Mouse (Mus musculus) adrenal gland (tissue): ENCODE measurements around the gene 1700022I11Rik.

ENCODE experiments used
- intact Hi-C: fragments of 180-260 bp; cut with DNase I; formaldehyde crosslinking; loops from one replicate; pipeline ENCODE4 v1.15.1; 2025
- long read RNA-seq, 2 experiments: library from polyadenylated mRNA; unstranded; transcript quantifications; one replicate each; pipeline ENCODE4 v2.0.0; 2020; ENCODE audit warnings: borderline replicate concordance in 1 of 2; ENCODE audit not compliant: insufficient replicate concordance in 1 of 2

1700022I11Rik gene
- long read RNA-seq, experiment 1, partial matches to known transcripts, result 0 of 25 reads
- long read RNA-seq, experiment 1, other reads (novel, unspliced or antisense), result 25 of 25 reads
- long read RNA-seq, experiment 2, partial matches to known transcripts, result 0 of 10 reads
- long read RNA-seq, experiment 2, other reads (novel, unspliced or antisense), result 10 of 10 reads

- intact Hi-C loops, result no loop called here
These were observed at the start of gene 1700022I11Rik for GRCm38 (mm10) chr4:42969304-42969703. Gene 1700022I11Rik (plus strand): TSS chr4:42969604.

GRCm38 (mm10) chr4:42920726-42921125, 48.7 kb upstream of the 1700022I11Rik start:
- intact Hi-C loops, result no loop called here

- intact Hi-C loops, result no loop called here
These were observed 47.9 kb upstream of the 1700022I11Rik start for GRCm38 (mm10) chr4:42921536-42921935.

- intact Hi-C loops, result no loop called here
These were observed 47.3 kb upstream of the 1700022I11Rik start for GRCm38 (mm10) chr4:42922056-42922455.

- intact Hi-C loops, result no loop called here
These were observed 46.9 kb upstream of the 1700022I11Rik start for GRCm38 (mm10) chr4:42922461-42922860.

- intact Hi-C loops, result no loop called here
These were observed 45.2 kb upstream of the 1700022I11Rik start for GRCm38 (mm10) chr4:42924095-42924710.

- intact Hi-C loops, result no loop called here
These were observed 41.2 kb upstream of the 1700022I11Rik start for GRCm38 (mm10) chr4:42928209-42928608.

- intact Hi-C loops, result no loop called here
These were observed 40.5 kb upstream of the 1700022I11Rik start for GRCm38 (mm10) chr4:42928952-42929351.

- intact Hi-C loops, result no loop called here
These were observed 37.0 kb upstream of the 1700022I11Rik start for GRCm38 (mm10) chr4:42932229-42932969.

- intact Hi-C loops, result no loop called here
These were observed 35.8 kb upstream of the 1700022I11Rik start for GRCm38 (mm10) chr4:42933630-42934029.

GRCm38 (mm10) chr4:42941396-42941795, 28.0 kb upstream of the 1700022I11Rik start:
- intact Hi-C loops, result loop anchor here (5.0 kb wide), 1 partner anchor 49 kb away; no protein-coding TSS in a partner anchor

- intact Hi-C loops, result loop anchor here (5.0 kb wide), 1 partner anchor 51 kb away; no protein-coding TSS in a partner anchor
These were observed 26.1 kb upstream of the 1700022I11Rik start for GRCm38 (mm10) chr4:42943341-42943740.

GRCm38 (mm10) chr4:42944185-42944584, 25.2 kb upstream of the 1700022I11Rik start:
- intact Hi-C loops, result loop anchor here (5.0 kb wide), 1 partner anchor 52 kb away; no protein-coding TSS in a partner anchor

GRCm38 (mm10) chr4:42945043-42945442, 24.4 kb upstream of the 1700022I11Rik start:
- intact Hi-C loops, result loop anchor here (5.0 kb wide), 1 partner anchor 68 kb away; no protein-coding TSS in a partner anchor

- intact Hi-C loops, result loop anchor here (5.0 kb wide), 1 partner anchor 68 kb away; no protein-coding TSS in a partner anchor
These were observed 24.0 kb upstream of the 1700022I11Rik start for GRCm38 (mm10) chr4:42945445-42945844.

GRCm38 (mm10) chr4:42945952-42946351, 23.5 kb upstream of the 1700022I11Rik start:
- intact Hi-C loops, result loop anchor here (5.0 kb wide), 1 partner anchor 69 kb away; no protein-coding TSS in a partner anchor

- intact Hi-C loops, result loop anchor here (5.0 kb wide), 1 partner anchor 70 kb away; no protein-coding TSS in a partner anchor
These were observed 22.6 kb upstream of the 1700022I11Rik start for GRCm38 (mm10) chr4:42946733-42947290.

GRCm38 (mm10) chr4:42948527-42948926, 20.9 kb upstream of the 1700022I11Rik start:
- intact Hi-C loops, result loop anchor here (5.0 kb wide), 1 partner anchor 71 kb away; no protein-coding TSS in a partner anchor

- intact Hi-C loops, result loop anchor here (5.0 kb wide), 1 partner anchor 72 kb away; no protein-coding TSS in a partner anchor
These were observed 20.2 kb upstream of the 1700022I11Rik start for GRCm38 (mm10) chr4:42949051-42949675.

- intact Hi-C loops, result loop anchor here (5.0 kb wide), 1 partner anchor 72 kb away; no protein-coding TSS in a partner anchor
These were observed 19.7 kb upstream of the 1700022I11Rik start, which contains the start of gene Dnajb5 for GRCm38 (mm10) chr4:42949676-42950051. Gene Dnajb5 (plus strand): TSS chr4:42949814.
